ENCODE assay signal across 8 mouse cellular contexts in genomic region chr14:26534757-26535479, GRCm38 (mm10). TPM values are rescaled to one million over a fixed set of nuclear protein-coding genes. Genes with fewer than 3 reads are reported as not detected.
A peak's percentile ranks its signal among the peaks of the same experiment; 100 is the strongest.
DNase-seq lines count a peak whose midpoint lies in the region; ATAC-seq and TF ChIP-seq lines count a peak whose summit lies in the region.

TSS of gene Slmap (minus strand) at chr14:26534931.

- no peaks in the 10 kb centered on the region for H3K9me3 ChIP-seq in forebrain, embryonic 10.5 days
- H3K9me3 ChIP-seq in heart, embryonic 15.5 days (replicated peaks) = no peaks in the 10 kb centered on the region
- no peaks in the 10 kb centered on the region for H3K9me3 ChIP-seq in liver, embryonic 14.5 days (ENCODE audit: control insufficient read depth, low read length)
- no peaks in the 10 kb centered on the region for H3K9me3 ChIP-seq in neural tube, embryonic 11.5 days (ENCODE audit: control insufficient read depth, low read length)
- H3K9me3 ChIP-seq in stomach, postnatal 0 days (ENCODE audit: control insufficient read depth, low read length) = no peaks in the 10 kb centered on the region

- TF ChIP-seq EP300 in liver, embryonic 14.5 days (IDR thresholded peaks at IDR 0.05; ENCODE audit: low read depth) = no peak
- TF ChIP-seq EP300 in stomach, postnatal 0 days (optimal IDR thresholded peaks at IDR 0.05) = no peak

- peak within 1 kb of the TSS; percentile 88 for H3K9ac ChIP-seq in heart, embryonic 15.5 days
- peak within 1 kb of the TSS; percentile 95 for H3K9ac ChIP-seq in liver, embryonic 14.5 days (replicated peaks)
- H3K9ac ChIP-seq in neural tube, embryonic 11.5 days (ENCODE audit: low read length) = peak within 1 kb of the TSS; percentile 89
- peak within 1 kb of the TSS; percentile 94 for H3K9ac ChIP-seq in stomach, postnatal 0 days (ENCODE audit: low read length)

- peak; percentile 91 for ATAC-seq in heart, embryonic 15.5 days (replicated peaks; ENCODE audit: insufficient number of reproducible peaks, insufficient read depth, low FRiP score, low read depth)
- ATAC-seq in liver, embryonic 14.5 days (ENCODE audit: insufficient read depth) = peak; percentile 90
- ATAC-seq in neural tube, embryonic 11.5 days (ENCODE audit: insufficient read depth, low FRiP score, low TSS enrichment) = peak; percentile 92
- ATAC-seq in stomach, postnatal 0 days (ENCODE audit: low FRiP score, low TSS enrichment) = peak; percentile 94

- H3K27ac ChIP-seq in forebrain, embryonic 10.5 days = peak within 1 kb of the TSS; percentile 92
- peak within 1 kb of the TSS; percentile 91 for H3K27ac ChIP-seq in heart, embryonic 15.5 days
- H3K27ac ChIP-seq in liver, embryonic 14.5 days = peak within 1 kb of the TSS; percentile 62
- peak within 1 kb of the TSS; percentile 76 for H3K27ac ChIP-seq in neural tube, embryonic 11.5 days (ENCODE audit: low read depth, low read length)
- peak within 1 kb of the TSS; percentile 90 for H3K27ac ChIP-seq in stomach, postnatal 0 days (replicated peaks)

- H3K4me1 ChIP-seq in forebrain, embryonic 10.5 days = peaks cover 38% of the 10 kb centered on the region
- peaks cover 23% of the 10 kb centered on the region for H3K4me1 ChIP-seq in heart, embryonic 15.5 days (replicated peaks)
- peaks cover 6 to 14% of the 10 kb centered on the region in 2 experiments for H3K4me1 ChIP-seq in liver, embryonic 14.5 days (replicated peaks; ENCODE audit: control insufficient read depth in 2 of 2, insufficient read depth in 2 of 2, low read length in 1 of 2)
- H3K4me1 ChIP-seq in neural tube, embryonic 11.5 days (ENCODE audit: control insufficient read depth, insufficient read depth, low read length) = peaks cover 7% of the 10 kb centered on the region; the same call in 1 of the 2 replicates
- H3K4me1 ChIP-seq in stomach, postnatal 0 days (replicated peaks; ENCODE audit: control insufficient read depth, insufficient read depth) = 0 out of 2 replicates have a peak, but pooled peaks cover 2% of the 10 kb centered on the region

- 0 out of 2 replicates have a peak, but pooled peaks cover 6% of the 10 kb centered on the region for H3K27me3 ChIP-seq in forebrain, embryonic 10.5 days (ENCODE audit: poor library complexity, severe bottlenecking)
- no peaks in the 10 kb centered on the region for H3K27me3 ChIP-seq in heart, embryonic 15.5 days
- H3K27me3 ChIP-seq in liver, embryonic 14.5 days (ENCODE audit: control insufficient read depth, insufficient read depth, low read length) = no peaks in the 10 kb centered on the region
- no peaks in the 10 kb centered on the region for H3K27me3 ChIP-seq in neural tube, embryonic 11.5 days (ENCODE audit: control insufficient read depth, insufficient read depth, low read length)
- H3K27me3 ChIP-seq in stomach, postnatal 0 days (ENCODE audit: control insufficient read depth, insufficient read depth, low read length) = no peaks in the 10 kb centered on the region

- peak; percentile 98 for DNase-seq in CD8-positive naive resting alpha-beta T cell, adult 2 months (ENCODE audit: low read depth in 2 of 2, low spot score in 2 of 2)
- DNase-seq in c-Kit-positive CD71-negative TER-119-negative erythroid progenitor cells, embryonic 14.5 days (ENCODE audit: low read depth) = peak; percentile 100
- peak; percentile 97 for DNase-seq in forebrain, embryonic 10.5 days (ENCODE audit: extremely low spot score, low spot score)
- DNase-seq in kidney, postnatal 25 days = peak; percentile 99 to 100
- DNase-seq in liver, embryonic 14.5 days (ENCODE audit: low read depth in 3 of 3, low spot score in 3 of 3) = peak; percentile 99 to 100 (median 99)
- peak; percentile 98 for DNase-seq in neural tube, embryonic 11.5 days (ENCODE audit: low spot score)
- peak; percentile 99 for DNase-seq in stomach, postnatal 0 days (ENCODE audit: low spot score)

- H3K4me3 ChIP-seq in forebrain, embryonic 10.5 days = peak within 1 kb of the TSS; percentile 98
- peak within 1 kb of the TSS; percentile 85 for H3K4me3 ChIP-seq in heart, embryonic 15.5 days
- H3K4me3 ChIP-seq in liver, embryonic 14.5 days (ENCODE audit: insufficient read depth in 1 of 2, low read depth in 2 of 2, low read length in 2 of 2) = peak within 1 kb of the TSS; percentile 78 to 88
- H3K4me3 ChIP-seq in neural tube, embryonic 11.5 days (ENCODE audit: low read depth, low read length) = peak within 1 kb of the TSS; percentile 93
- peak within 1 kb of the TSS; percentile 96 for H3K4me3 ChIP-seq in stomach, postnatal 0 days (ENCODE audit: low read depth, low read length)

- peak; percentile 14; the same call in 1 of the 2 replicates for TF ChIP-seq CTCF in liver, embryonic 14.5 days (IDR thresholded peaks at IDR 0.05; ENCODE audit: low read depth)
- 0 out of 2 replicates have a peak, but pooled peaks have one; percentile 18 for TF ChIP-seq CTCF in stomach, postnatal 0 days (IDR thresholded peaks at IDR 0.05; ENCODE audit: low read depth)

- H3K36me3 ChIP-seq in forebrain, embryonic 10.5 days (replicated peaks) = peaks cover 14% of the 10 kb centered on the region
- H3K36me3 ChIP-seq in heart, embryonic 15.5 days = no peaks in the 10 kb centered on the region
- H3K36me3 ChIP-seq in liver, embryonic 14.5 days (replicated peaks; ENCODE audit: control insufficient read depth, insufficient read depth, low read depth) = peaks cover 4% of the 10 kb centered on the region; the same call in 1 of the 2 replicates
- H3K36me3 ChIP-seq in neural tube, embryonic 11.5 days (ENCODE audit: control insufficient read depth, insufficient read depth, low read length) = no peaks in the 10 kb centered on the region
- H3K36me3 ChIP-seq in stomach, postnatal 0 days (ENCODE audit: control insufficient read depth, insufficient read depth, low read length) = no peaks in the 10 kb centered on the region

- 13% methylated on average over 33 of the region's 33 CpGs for WGBS in forebrain, embryonic 10.5 days
- 16% methylated on average over 25 of the region's 33 CpGs for WGBS in heart, embryonic 15.5 days
- 12% methylated on average over 33 of the region's 33 CpGs for WGBS in liver, embryonic 14.5 days (ENCODE audit: insufficient replicate concordance)
- 16% methylated on average over 27 of the region's 33 CpGs for WGBS in neural tube, embryonic 11.5 days
- WGBS in stomach, postnatal 0 days = 13% methylated on average over 30 of the region's 33 CpGs

- peak within 1 kb of the TSS; percentile 77 for H3K4me2 ChIP-seq in heart, embryonic 15.5 days
- peak within 1 kb of the TSS; percentile 96 for H3K4me2 ChIP-seq in liver, embryonic 14.5 days (ENCODE audit: low read depth)
- peak within 1 kb of the TSS; percentile 93 for H3K4me2 ChIP-seq in neural tube, embryonic 11.5 days (ENCODE audit: low read depth)
- peak within 1 kb of the TSS; percentile 80 for H3K4me2 ChIP-seq in stomach, postnatal 0 days (replicated peaks; ENCODE audit: low read depth)

RNA-seq across cellular contexts. Expression of gene Slmap, which starts in this region (rescaled TPM):
- 14.0 and 15.0 TPM in 2 replicates for polyA plus RNA-seq in forebrain, embryonic 10.5 days (2016; fragmentation: Nextera tagmentation; extraction: Ambion mirVana)
- polyA plus RNA-seq in heart, embryonic 15.5 days (2015; fragmentation: Nextera tagmentation; extraction: Ambion mirVana) = 111 and 141 TPM in 2 replicates
- polyA plus RNA-seq in liver, embryonic 14.5 days (2012; rRNA removed) = 7.6 and 10.4 TPM in 2 replicates
- 9.5 and 12.9 TPM in 2 replicates for polyA plus RNA-seq in liver, embryonic 14.5 days (2014; fragmentation: Nextera tagmentation; extraction: Ambion mirVana)
- polyA plus RNA-seq in neural tube, embryonic 11.5 days (2014; fragmentation: Nextera tagmentation; extraction: Ambion mirVana) = 24.7 and 25.2 TPM in 2 replicates
- 69.0 and 76.5 TPM in 2 replicates for polyA plus RNA-seq in stomach, postnatal 0 days (2015; fragmentation: Nextera tagmentation; extraction: Ambion mirVana)

Comparison
In these comparisons a context has a peak if more than half of its experiments do, and no peak if none do; other contexts are left out.
1. Peak in every context shown above with its lines: DNase-seq, ATAC-seq, H3K4me3 ChIP-seq and H3K27ac ChIP-seq.